Mouse (Mus musculus): ENCODE measurements around the gene Zgpat.

Gene Zgpat

GRCm38 (mm10) chr2:181364860-181365596 lies at the start of gene Zgpat, which contains the start of gene Arfrp1:
Gene Zgpat, plus strand, starts transcription at chr2:181364928.
Gene Arfrp1, minus strand, starts transcription at chr2:181365404.
- peak; percentile 91 for DNase-seq (ENCODE audit: extremely low spot score)

- DNase-seq (ENCODE audit: extremely low spot score), result peak; percentile 91
These were observed 45.3 kb upstream of the Zgpat start, which contains the start of gene Rtel1 for GRCm38 (mm10) chr2:181319248-181320102. Gene Rtel1, plus strand, starts transcription at chr2:181319739.

GRCm38 (mm10) chr2:181320103-181320499 lies 44.6 kb upstream of the Zgpat start:
- no peak for DNase-seq (ENCODE audit: extremely low spot score)

- no peak for DNase-seq (ENCODE audit: extremely low spot score)
These were observed 42.6 kb upstream of the Zgpat start for GRCm38 (mm10) chr2:181322136-181322535.

- no peak for DNase-seq (ENCODE audit: extremely low spot score)
These were observed 38.6 kb upstream of the Zgpat start for GRCm38 (mm10) chr2:181326098-181326497.

GRCm38 (mm10) chr2:181332542-181332941 lies 32.2 kb upstream of the Zgpat start:
- DNase-seq (ENCODE audit: extremely low spot score), result no peak

- peak; percentile 48 for DNase-seq (ENCODE audit: extremely low spot score)
These were observed 30.7 kb upstream of the Zgpat start for GRCm38 (mm10) chr2:181334023-181334422.

- DNase-seq (ENCODE audit: extremely low spot score), result no peak
These were observed 24.3 kb upstream of the Zgpat start for GRCm38 (mm10) chr2:181340426-181340825.

- no peak for DNase-seq (ENCODE audit: extremely low spot score)
These were observed 22.0 kb upstream of the Zgpat start for GRCm38 (mm10) chr2:181342766-181343165.

GRCm38 (mm10) chr2:181356780-181357179 lies 7.9 kb upstream of the Zgpat start:
- DNase-seq (ENCODE audit: extremely low spot score), result no peak

GRCm38 (mm10) chr2:181363946-181364345 lies 782 bp upstream of the Zgpat start:
- no peak for DNase-seq (ENCODE audit: extremely low spot score)

GRCm38 (mm10) chr2:181364487-181364859 lies 255 bp upstream of the Zgpat start:
- DNase-seq (ENCODE audit: extremely low spot score), result no peak

GRCm38 (mm10) chr2:181365655-181366075 lies 937 bp downstream of the Zgpat start:
- no peak for DNase-seq (ENCODE audit: extremely low spot score)

- DNase-seq (ENCODE audit: extremely low spot score), result no peak
These were observed 5.3 kb downstream of the Zgpat start for GRCm38 (mm10) chr2:181370001-181370400.

- DNase-seq (ENCODE audit: extremely low spot score), result no peak
These were observed 11.1 kb downstream of the Zgpat start for GRCm38 (mm10) chr2:181375787-181376186.

GRCm38 (mm10) chr2:181377230-181377629 lies 12.5 kb downstream of the Zgpat start:
- no peak for DNase-seq (ENCODE audit: extremely low spot score)

GRCm38 (mm10) chr2:181378701-181379100 lies 14.0 kb downstream of the Zgpat start:
- DNase-seq (ENCODE audit: extremely low spot score), result no peak

- DNase-seq (ENCODE audit: extremely low spot score), result no peak
These were observed 15.1 kb downstream of the Zgpat start, which contains the start of gene Lime1 for GRCm38 (mm10) chr2:181379778-181380177. Gene Lime1, plus strand, starts transcription at chr2:181380078.

- no peak for DNase-seq (ENCODE audit: extremely low spot score)
These were observed 15.5 kb downstream of the Zgpat start for GRCm38 (mm10) chr2:181380251-181380650.

- DNase-seq (ENCODE audit: extremely low spot score), result no peak
These were observed 16.4 kb downstream of the Zgpat start for GRCm38 (mm10) chr2:181381107-181381506.

- no peak for DNase-seq (ENCODE audit: extremely low spot score)
These were observed 17.0 kb downstream of the Zgpat start for GRCm38 (mm10) chr2:181381631-181382306.

- no peak for DNase-seq (ENCODE audit: extremely low spot score)
These were observed 19.7 kb downstream of the Zgpat start for GRCm38 (mm10) chr2:181384463-181384862.
